Mouse (Mus musculus): Measurements from ENCODE around the gene Aaas.
A peak's percentile ranks its signal among the peaks of the same experiment; 100 is the strongest.

Aaas gene

DNA sequence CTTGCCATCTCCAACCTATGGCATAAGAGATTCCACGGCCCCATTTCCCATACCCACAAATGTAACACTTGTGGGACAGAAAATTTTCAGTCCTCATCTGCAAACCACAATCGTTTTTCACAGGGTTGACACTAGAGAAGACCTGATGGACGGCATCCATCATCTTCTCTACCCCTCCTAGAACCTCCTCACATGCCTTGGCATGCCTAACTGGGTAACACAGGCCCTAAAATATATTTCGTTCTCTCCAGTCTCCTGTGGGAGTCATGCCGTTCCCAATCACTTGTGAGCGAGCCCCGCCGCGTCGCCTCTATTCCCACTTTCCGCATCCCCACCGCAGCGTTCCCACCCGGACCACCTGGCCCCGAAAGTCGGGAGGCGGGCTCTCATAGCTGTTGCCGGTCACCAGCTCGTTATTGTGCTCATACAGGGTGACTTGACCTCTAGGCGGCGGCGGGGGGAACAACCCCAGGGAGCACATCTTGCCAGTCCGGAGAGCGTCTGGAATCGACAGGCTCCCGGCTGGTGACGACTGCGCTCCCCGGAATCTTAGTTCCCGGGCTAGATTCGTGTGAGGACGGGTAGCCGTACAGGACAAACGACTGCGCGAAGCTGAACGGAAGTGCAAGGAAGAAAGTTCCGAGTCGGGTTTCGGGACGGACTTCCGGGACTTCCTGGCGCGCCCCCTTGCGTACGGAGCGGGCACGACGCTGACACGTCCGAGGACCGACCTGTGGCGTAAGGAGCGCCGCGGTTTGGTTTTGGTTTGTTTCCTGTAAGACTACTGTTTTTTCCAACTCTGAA lies at the start of gene Aaas:
TSS of gene Aaas (minus strand) at position 634 of the 804 bp plus-strand sequence.
- peak; percentile 94 for DNase-seq

DNA sequence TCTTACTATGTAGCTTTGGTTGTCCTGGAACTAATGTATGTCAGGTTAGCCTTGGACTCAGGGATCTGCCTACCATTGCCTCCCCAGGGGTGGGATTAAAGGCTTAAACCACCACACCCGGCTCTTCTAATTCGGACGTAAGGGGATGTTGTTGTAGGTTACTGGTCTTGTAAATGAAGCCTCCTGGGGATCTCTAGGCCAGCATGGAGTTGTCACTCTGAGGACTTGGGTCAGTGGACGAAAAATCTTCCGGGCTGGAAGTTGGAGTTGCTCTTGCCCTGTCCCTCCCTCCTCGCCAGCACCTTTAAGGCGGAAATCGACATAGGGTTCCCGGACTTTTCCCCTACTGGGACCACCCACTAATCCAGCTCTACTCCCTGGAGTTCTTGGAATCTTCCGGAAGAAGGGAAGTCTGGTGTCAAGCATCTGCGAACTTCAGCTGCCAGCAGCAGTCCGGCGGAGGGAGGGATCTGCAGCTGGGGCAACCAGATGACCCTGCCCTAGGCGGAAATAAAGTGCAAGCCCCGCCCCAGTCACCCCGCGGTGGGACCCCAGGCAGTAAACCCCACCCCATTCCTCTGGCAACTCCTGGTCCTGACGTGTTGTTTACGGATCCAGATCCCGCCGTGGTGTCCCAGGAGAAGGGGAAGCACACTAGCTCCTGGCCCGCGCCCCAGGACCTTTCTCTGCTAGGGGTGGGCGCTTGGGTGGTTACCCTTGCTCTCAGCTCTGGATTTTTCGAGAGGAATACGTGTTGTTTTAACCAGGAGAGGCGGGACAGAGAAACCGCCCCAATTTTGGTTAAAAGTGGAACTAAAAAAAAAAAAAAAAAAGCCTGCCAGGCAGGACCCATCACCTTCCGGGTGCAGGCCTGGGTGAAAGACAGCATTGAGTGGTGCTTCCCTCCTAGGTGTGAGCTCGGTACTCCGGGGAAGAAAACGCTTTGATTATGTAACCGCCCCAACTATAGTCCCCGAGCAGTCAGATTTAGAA lies 49.0 kb upstream of the Aaas start:
- DNase-seq, result peak; percentile 93

- DNase-seq, result no peak
Observed at GRCm38 (mm10) chr15:102398629-102399028, 48.1 kb upstream of the Aaas start.

- no peak for DNase-seq
Observed at GRCm38 (mm10) chr15:102395061-102395460, 44.5 kb upstream of the Aaas start.

DNA sequence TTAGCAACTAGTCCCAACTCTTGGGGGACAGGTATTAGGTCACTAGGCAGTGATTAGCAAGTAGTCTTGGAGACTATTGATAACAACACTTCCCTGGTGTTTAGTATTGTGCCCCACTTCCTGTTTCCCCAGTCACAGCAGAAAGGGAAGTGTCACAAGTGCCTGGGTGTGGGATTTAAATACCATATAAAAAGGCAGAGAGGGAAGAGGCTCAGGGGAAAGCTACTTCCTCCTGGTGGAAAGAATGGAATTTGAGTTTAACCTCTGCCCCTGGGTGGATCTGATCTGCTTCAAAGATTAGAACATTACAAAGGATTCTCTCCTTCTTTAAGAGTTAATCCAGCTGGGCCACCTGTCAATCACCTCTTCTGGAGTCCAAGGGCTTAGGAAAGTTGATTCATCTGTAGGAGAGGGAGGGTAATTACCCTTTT lies 43.0 kb upstream of the Aaas start:
- DNase-seq, result no peak

GRCm38 (mm10) chr15:102392520-102392919 lies 41.9 kb upstream of the Aaas start:
- DNase-seq, result no peak

- no peak for DNase-seq
Observed at GRCm38 (mm10) chr15:102388942-102389341, 38.4 kb upstream of the Aaas start.

GRCm38 (mm10) chr15:102386640-102387039 lies 36.1 kb upstream of the Aaas start:
- no peak for DNase-seq

DNA sequence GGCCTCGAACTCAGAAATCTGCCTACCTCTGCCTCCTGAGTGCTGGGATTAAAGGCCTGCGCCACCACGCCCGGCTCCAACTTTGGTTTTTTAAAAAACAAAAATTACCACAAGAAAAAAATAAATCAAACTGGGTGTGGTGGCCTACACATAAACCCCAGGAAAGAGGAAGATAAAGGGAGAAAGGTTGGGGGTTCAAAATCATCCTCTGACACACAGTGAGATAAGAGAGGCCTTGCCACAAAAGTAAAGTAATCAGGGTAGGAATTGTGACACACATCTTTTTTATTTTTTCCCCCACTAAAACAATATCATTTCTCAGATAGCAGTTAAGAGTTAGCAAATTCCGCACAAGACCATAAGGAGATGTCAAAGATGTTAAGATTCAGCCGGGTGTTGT lies 33.1 kb upstream of the Aaas start:
- DNase-seq, result no peak

- DNase-seq, result peak; percentile 90
Observed at GRCm38 (mm10) chr15:102381575-102381974, 31.0 kb upstream of the Aaas start.

DNA sequence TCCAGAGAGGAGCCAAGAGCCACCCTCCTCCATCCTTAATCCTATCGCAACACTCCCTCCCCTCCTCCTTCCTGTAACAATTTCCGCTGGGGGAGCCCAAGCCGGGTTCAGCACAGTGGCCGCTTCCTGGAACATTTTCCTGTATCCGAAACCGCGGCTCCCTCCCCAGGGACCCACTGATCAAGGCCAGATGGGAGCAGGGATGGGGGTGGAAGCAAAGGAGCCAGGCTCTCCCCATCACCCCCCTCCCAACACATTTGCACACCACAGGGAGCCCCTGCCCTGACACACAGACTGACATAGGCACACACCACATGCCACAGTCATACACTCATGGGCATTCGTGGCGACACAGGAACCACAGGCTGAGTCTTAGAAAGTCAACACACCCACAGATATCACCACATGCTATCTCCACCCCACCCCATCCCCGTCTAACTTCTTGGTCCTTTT lies 27.3 kb upstream of the Aaas start:
- DNase-seq, result peak; percentile 66

DNA sequence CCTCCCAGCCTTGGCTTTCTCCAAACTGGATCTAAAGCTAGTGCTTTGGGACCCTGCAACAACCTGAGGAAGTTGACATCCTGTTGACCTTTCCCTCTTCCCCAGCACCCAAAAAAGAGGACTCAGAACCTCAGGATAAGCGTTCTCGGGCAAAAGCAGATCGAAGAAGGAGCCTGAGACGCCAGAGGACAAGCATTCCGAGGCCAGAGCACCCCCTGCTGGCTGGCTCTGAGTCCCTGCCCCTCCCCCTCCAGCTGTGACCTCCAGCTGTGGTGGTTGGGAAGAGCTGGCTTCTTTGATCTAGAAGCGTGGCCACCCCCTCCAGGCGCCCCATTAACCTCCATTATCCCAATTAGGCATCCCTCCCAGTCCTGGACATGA lies 26.6 kb upstream of the Aaas start:
- peak; percentile 92 for DNase-seq

DNA sequence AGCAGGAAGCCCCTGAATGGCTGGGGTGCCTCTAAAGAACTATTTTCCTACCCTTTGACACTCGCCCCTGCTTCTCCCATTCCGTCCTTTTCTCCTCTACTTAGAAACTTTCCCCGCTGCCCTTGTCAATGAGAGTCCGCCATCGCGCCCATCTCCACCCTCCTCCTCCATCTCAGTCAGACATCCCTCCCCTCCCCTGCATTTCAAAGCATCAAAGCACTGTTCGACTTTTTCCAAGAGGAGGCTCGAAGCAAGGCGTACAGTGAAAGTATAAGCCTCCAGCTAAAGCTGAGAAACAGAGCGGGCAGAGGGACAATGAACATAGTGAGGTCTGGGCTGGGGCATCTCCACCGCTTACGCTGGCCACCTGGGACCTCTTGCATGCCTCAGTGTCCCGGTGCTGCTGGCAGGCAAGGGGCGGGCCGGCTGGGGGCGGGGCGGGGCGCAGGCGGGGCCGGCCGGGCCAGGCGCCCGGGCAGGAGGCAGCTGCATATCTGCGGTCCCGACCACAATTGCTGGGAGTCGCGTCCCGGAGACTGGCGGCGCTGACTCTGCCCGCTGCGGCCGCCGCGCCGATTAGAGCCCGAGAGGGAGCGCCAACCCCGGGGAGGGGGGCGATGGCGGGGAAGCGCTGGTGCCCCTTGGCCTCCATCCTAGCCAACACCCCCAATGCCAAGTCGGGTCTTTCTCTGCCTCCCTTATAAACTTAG lies 26.0 kb upstream of the Aaas start:
- no peak for DNase-seq

DNA sequence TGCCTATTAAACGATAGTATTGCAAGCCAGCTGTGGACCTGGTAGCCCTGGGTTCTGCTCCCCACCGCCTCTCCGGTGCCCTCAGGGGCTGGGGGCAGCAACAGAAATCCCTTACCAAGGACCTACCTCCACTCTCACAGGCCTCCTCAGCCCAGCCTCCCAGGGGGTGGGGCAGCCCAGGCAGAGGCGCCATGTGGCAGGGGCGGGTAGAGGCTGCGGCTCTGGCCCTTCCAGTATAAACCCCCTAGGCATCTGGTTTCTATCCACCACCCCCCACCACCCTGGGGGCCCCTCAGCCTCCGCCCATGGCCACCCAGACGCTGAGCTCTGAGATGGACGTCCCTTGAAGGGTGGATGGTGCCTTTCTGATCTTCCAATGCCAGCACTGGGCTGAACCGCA lies 20.2 kb upstream of the Aaas start:
- DNase-seq, result no peak

GRCm38 (mm10) chr15:102369972-102370371 lies 19.4 kb upstream of the Aaas start:
- no peak for DNase-seq

GRCm38 (mm10) chr15:102366733-102367344 lies 16.3 kb upstream of the Aaas start, which contains the start of gene Sp7:
TSS of gene Sp7 (minus strand) at chr15:102367182.
- DNase-seq, result no peak

- no peak for DNase-seq
Observed at GRCm38 (mm10) chr15:102366238-102366637, 15.7 kb upstream of the Aaas start.

GRCm38 (mm10) chr15:102364678-102365077 lies 14.1 kb upstream of the Aaas start:
- no peak for DNase-seq

- no peak for DNase-seq
Observed at GRCm38 (mm10) chr15:102362648-102363047, 12.1 kb upstream of the Aaas start.

- no peak for DNase-seq
Observed at GRCm38 (mm10) chr15:102358834-102359233, 8.3 kb upstream of the Aaas start.

DNA sequence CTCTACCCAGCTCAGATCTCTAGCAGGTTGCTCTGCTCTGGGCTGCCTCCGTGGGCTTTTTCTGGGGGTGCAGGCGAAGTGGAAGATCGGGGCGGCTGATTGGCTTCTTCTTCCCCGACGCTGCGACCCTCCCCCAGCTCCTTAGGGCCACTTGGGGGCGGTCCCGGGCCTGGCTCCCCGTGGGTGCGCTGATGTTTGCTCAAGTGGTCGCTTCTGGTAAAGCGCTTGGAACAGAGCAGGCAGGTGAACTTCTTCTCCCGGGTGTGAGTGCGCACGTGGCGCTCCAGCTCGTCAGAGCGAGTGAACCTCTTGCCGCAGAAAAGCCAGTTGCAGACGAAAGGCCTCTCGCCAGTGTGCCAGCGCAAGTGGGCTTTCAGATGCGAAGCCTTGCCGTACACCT lies 7.6 kb upstream of the Aaas start:
- DNase-seq, result no peak

Measured in kidney, adult 18-20 months (tissue).